Mouse (Mus musculus): ENCODE measurements around the gene Dnm2. TPM values are rescaled to one million over a fixed set of nuclear protein-coding genes. Genes with fewer than 3 reads are reported as not detected.

Dnm2 gene
- total and polyA plus RNA-seq, 2 experiments from 2014 or later, result 58.6 to 80.4 TPM

DNA sequence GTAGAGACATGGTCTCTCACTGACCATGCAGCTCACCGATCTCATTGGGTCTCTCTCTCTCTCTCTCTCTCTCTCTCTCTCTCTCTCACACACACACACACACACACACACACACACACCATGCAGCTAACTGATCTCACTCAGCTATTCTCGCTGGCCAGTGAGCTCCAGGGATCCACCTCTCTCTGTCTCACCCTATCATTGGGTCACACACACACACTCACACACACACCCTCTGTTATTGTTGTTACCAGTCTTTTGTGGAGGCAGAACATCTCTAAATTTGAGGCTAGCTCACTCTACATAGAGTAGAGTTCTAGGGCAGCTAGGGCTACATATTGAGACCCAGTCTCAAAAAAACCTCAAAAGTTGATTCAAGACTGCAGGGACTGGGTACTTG, 1.8 kb downstream of the Dnm2 start:
- no peak for TF ChIP-seq CTCF (IDR thresholded peaks at IDR 0.05; ENCODE audit: low read depth)
- no peak overlapping the region for H3K4me3 ChIP-seq (ENCODE audit: low read length)
- no peaks in the 10 kb centered on the region for H3K27me3 ChIP-seq (ENCODE audit: insufficient read depth, low read length)
- H3K27ac ChIP-seq, result no peak overlapping the region
- H3K4me1 ChIP-seq (ENCODE audit: insufficient read depth, low read length), result peaks cover 21% of the 10 kb centered on the region
- no peaks in the 10 kb centered on the region for H3K9me3 ChIP-seq (ENCODE audit: low read length)
- 78% methylated on average over 2 of the region's 2 CpGs for WGBS
- peak overlapping the region; percentile 98 for H3K4me2 ChIP-seq (ENCODE audit: low read depth, low read length)
- DNase-seq (ENCODE audit: low spot score) (no peak), ATAC-seq (no peak)
- 0 out of 2 replicates have a peak overlapping the region, but pooled peaks have one; percentile 24 for H3K9ac ChIP-seq (replicated peaks; ENCODE audit: low read length)
- H3K36me3 ChIP-seq (ENCODE audit: insufficient read depth, low read length), result peaks cover under 1% of the 10 kb centered on the region; the same call in 1 of the 2 replicates

DNA sequence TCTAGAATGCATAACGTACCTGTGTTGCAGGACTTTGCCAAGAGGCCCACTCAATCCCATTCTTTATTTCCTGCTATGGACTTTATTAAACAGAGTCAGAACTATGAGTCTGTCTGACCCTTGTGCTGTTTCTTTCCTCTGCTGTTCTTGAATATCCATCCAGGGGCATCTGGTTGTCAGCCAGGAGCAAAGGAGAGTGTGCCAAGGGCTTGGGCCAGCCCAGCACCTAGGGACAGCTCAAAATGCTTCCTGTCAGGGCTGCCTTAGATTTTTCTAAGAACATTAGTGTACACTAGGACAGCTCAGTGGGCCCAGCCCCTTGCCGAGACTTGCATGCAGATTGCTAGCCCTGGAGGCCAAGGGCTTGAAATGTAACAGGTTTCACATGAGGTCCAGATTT, 3.1 kb downstream of the Dnm2 start:
- Histone ChIP-seq H3K27ac (no peak overlapping the region), H3K9ac (replicated peaks; ENCODE audit: low read length) (peak overlapping the region; percentile 6; the same call in 1 of the 2 replicates), H3K27me3 (ENCODE audit: insufficient read depth, low read length) (no peaks in the 10 kb centered on the region), H3K9me3 (ENCODE audit: low read length) (no peaks in the 10 kb centered on the region), H3K4me1 (ENCODE audit: insufficient read depth, low read length) (peaks cover 21% of the 10 kb centered on the region), H3K4me3 (ENCODE audit: low read length) (no peak overlapping the region), H3K4me2 (ENCODE audit: low read depth, low read length) (no peak overlapping the region), H3K36me3 (ENCODE audit: insufficient read depth, low read length) (no peaks in the 10 kb centered on the region)
- ATAC-seq (no peak), DNase-seq (ENCODE audit: low spot score) (no peak)
- TF ChIP-seq CTCF (IDR thresholded peaks at IDR 0.05; ENCODE audit: low read depth), result no peak
- 80% methylated on average over 2 of the region's 2 CpGs for WGBS

DNA sequence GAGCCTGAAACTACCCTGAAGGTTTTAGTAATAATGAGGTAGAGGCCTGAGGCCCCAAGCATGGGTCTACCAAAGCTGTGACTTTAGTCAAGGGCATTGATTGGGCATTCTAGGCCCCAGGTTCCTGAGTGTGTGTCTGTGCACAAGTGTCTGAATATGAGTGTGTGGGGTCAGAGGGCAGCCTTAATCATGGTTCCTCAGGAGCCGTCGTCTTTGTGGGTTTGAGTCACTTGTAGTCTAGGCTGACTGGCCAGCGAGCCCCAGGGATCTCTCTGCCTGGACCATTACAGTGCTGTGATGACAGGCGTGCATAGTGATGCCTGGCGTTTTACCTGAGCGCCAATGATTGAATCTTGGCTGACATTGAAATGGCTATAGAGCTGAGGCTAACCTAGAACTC, 3.5 kb downstream of the Dnm2 start:
- peaks cover 21% of the 10 kb centered on the region for H3K4me1 ChIP-seq (ENCODE audit: insufficient read depth, low read length)
- H3K36me3 ChIP-seq (ENCODE audit: insufficient read depth, low read length), result no peaks in the 10 kb centered on the region
- no peaks in the 10 kb centered on the region for H3K27me3 ChIP-seq (ENCODE audit: insufficient read depth, low read length)
- H3K9ac ChIP-seq (replicated peaks; ENCODE audit: low read length), result peak overlapping the region; percentile 6; the same call in 1 of the 2 replicates
- ATAC-seq, result no peak
- H3K9me3 ChIP-seq (ENCODE audit: low read length), result no peaks in the 10 kb centered on the region
- H3K27ac ChIP-seq, result no peak overlapping the region
- H3K4me2 ChIP-seq (ENCODE audit: low read depth, low read length), result no peak overlapping the region
- DNase-seq (ENCODE audit: low spot score), result no peak
- 87% methylated on average over 6 of the region's 6 CpGs for WGBS
- no peak for TF ChIP-seq CTCF (IDR thresholded peaks at IDR 0.05; ENCODE audit: low read depth)
- H3K4me3 ChIP-seq (ENCODE audit: low read length), result no peak overlapping the region

DNA sequence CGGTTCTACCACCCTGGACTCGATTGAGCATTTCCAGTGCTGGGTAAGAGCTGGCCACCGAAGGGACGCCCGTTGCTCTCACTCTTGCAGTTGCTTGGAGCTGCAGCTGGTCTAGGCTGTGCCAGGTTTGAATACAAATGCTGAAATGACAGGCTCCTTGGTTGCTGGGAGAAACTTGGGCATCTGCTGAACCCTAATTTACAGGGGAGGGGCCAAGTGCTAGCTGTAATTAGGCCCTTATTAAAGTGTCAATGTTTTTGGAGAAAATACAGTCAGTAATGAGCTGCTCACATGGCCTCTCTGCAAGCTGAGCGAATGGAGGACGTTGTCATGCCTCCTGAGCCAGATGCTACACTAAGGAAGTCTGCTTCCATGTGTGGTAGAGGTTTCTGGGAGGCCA, 6.0 kb downstream of the Dnm2 start:
- Histone ChIP-seq H3K4me3 (ENCODE audit: low read length) (no peak overlapping the region), H3K27me3 (ENCODE audit: insufficient read depth, low read length) (no peaks in the 10 kb centered on the region), H3K36me3 (ENCODE audit: insufficient read depth, low read length) (no peaks in the 10 kb centered on the region), H3K9ac (replicated peaks; ENCODE audit: low read length) (no peak overlapping the region), H3K9me3 (ENCODE audit: low read length) (no peaks in the 10 kb centered on the region), H3K27ac (no peak overlapping the region), H3K4me1 (ENCODE audit: insufficient read depth, low read length) (peaks cover 18% of the 10 kb centered on the region), H3K4me2 (ENCODE audit: low read depth, low read length) (no peak overlapping the region)
- no peak for TF ChIP-seq CTCF (IDR thresholded peaks at IDR 0.05; ENCODE audit: low read depth)
- ATAC-seq (peak; percentile 28; the same call in 1 of the 2 replicates), DNase-seq (ENCODE audit: low spot score) (no peak)
- whole genome bisulfite sequencing, result 58% methylated on average over 7 of the region's 7 CpGs

DNA sequence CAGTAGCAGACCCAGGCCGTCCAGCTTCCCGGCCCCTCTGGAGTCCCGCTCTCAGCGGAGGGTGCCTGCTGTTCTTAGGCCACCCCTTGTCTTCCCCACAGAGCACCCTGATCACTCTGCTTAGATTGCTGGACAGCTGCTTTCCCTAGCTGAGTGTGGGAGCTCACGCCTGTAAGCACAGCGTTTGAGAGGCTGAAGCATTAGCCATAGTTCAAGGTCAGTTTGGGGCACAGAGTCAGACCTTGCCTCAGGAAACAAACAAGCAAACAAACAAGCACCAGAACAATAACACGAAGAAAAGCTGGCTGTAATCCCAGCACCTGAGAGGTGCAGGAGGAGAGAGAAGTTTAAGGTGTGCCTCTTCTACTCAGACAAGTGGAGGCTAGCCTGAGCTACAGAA, 7.4 kb downstream of the Dnm2 start:
- H3K4me1 ChIP-seq (ENCODE audit: insufficient read depth, low read length), result peaks cover 10% of the 10 kb centered on the region; the same call in 1 of the 2 replicates
- ATAC-seq (no peak), DNase-seq (ENCODE audit: low spot score) (no peak)
- WGBS, result 87% methylated on average over 7 of the region's 7 CpGs
- no peaks in the 10 kb centered on the region for H3K9me3 ChIP-seq (ENCODE audit: low read length)
- H3K4me2 ChIP-seq (ENCODE audit: low read depth, low read length), result no peak overlapping the region
- H3K36me3 ChIP-seq (ENCODE audit: insufficient read depth, low read length), result no peaks in the 10 kb centered on the region
- no peak overlapping the region for H3K9ac ChIP-seq (replicated peaks; ENCODE audit: low read length)
- no peak for TF ChIP-seq CTCF (IDR thresholded peaks at IDR 0.05; ENCODE audit: low read depth)
- H3K4me3 ChIP-seq (ENCODE audit: low read length), result no peak overlapping the region
- H3K27me3 ChIP-seq (ENCODE audit: insufficient read depth, low read length), result no peaks in the 10 kb centered on the region
- no peak overlapping the region for H3K27ac ChIP-seq

DNA sequence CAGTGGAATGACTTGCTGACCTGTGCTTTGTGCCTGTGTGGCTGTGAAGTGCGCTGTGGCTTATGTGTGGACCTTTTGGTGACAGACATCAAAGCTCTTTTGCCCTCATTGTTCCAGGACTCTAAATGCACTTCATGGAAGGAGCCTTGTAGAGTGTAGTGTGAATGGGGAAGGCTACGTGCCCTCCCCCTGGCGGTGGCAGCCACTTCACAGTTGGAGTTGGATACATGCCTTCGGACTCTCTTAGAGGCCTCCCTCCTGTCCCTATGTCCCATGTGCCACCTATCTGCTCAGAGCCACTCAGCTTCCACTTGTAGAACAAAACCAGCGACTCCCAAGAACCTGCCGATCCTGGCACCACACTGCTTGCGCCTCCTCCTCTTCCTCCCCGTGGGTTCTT, 9.1 kb downstream of the Dnm2 start:
- Histone ChIP-seq H3K27ac (no peak overlapping the region), H3K36me3 (ENCODE audit: insufficient read depth, low read length) (no peaks in the 10 kb centered on the region), H3K4me1 (ENCODE audit: insufficient read depth, low read length) (no peaks in the 10 kb centered on the region), H3K9ac (replicated peaks; ENCODE audit: low read length) (no peak overlapping the region), H3K9me3 (ENCODE audit: low read length) (no peaks in the 10 kb centered on the region), H3K4me3 (ENCODE audit: low read length) (no peak overlapping the region), H3K27me3 (ENCODE audit: insufficient read depth, low read length) (no peaks in the 10 kb centered on the region), H3K4me2 (ENCODE audit: low read depth, low read length) (no peak overlapping the region)
- 0 out of 2 replicates have a peak, but pooled peaks have one; percentile 10 for TF ChIP-seq CTCF (IDR thresholded peaks at IDR 0.05; ENCODE audit: low read depth)
- no peak for ATAC-seq
- DNase-seq (ENCODE audit: low spot score), result no peak
- WGBS, result 75% methylated on average over 8 of the region's 8 CpGs

DNA sequence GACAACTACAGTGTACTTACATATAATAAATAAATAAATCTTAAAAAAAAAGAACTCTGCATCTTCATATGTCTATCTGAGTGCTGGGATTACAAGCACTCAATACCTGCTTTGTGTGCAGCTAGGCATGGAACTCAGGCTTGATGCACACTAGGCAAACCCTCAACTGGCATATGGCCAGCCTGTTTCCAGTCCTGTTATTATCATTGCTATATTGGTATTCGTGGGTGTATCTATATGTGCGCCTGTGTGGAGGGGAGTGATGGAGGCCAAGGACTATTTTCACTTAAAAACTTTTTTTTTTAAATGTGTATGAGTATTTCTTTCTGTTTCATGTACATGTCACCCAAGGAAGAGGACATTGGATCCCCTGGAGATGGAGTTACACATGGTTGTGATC, 9.7 kb downstream of the Dnm2 start:
- H3K4me2 ChIP-seq (ENCODE audit: low read depth, low read length), result no peak overlapping the region
- H3K27ac ChIP-seq, result no peak overlapping the region
- TF ChIP-seq CTCF (IDR thresholded peaks at IDR 0.05; ENCODE audit: low read depth), result no peak
- no peaks in the 10 kb centered on the region for H3K27me3 ChIP-seq (ENCODE audit: insufficient read depth, low read length)
- no peak for ATAC-seq
- H3K9ac ChIP-seq (replicated peaks; ENCODE audit: low read length), result no peak overlapping the region
- H3K9me3 ChIP-seq (ENCODE audit: low read length), result no peaks in the 10 kb centered on the region
- H3K36me3 ChIP-seq (ENCODE audit: insufficient read depth, low read length), result no peaks in the 10 kb centered on the region
- 84% methylated on average over 2 of the region's 2 CpGs for WGBS
- DNase-seq (ENCODE audit: low spot score), result no peak
- H3K4me1 ChIP-seq (ENCODE audit: insufficient read depth, low read length), result no peaks in the 10 kb centered on the region
- H3K4me3 ChIP-seq (ENCODE audit: low read length), result no peak overlapping the region

All from hindbrain, postnatal 0 days (tissue).